Mouse (Mus musculus): ENCODE data around the gene E130114P18Rik. TPM values are rescaled to one million over a fixed set of nuclear protein-coding genes. Genes with fewer than 3 reads are reported as not detected.

Gene E130114P18Rik
- total RNA-seq, 2 experiments from 2014 or later, result 5.0 to 5.9 TPM

DNA sequence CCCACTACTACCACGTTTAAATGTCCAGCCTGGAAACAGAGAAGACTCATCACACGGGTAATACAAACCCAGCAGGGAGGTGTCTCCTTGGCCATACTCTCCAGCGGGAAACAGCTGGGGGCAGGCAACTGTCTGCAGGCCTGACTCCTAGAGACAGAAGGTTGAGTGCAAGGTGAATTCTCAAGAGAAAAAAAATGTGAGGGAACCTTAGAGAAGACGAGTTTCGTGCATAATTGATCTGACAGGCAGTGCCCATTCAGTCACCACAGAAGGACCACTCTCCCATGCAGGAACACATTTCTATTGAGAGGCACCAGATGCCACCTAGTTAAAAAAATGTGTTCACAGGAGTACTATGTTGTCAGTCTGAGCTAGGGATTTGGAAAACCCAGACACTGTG lies 105.4 kb downstream of the E130114P18Rik start:
- intact Hi-C loops (cut with DNase I), result no loop called here

DNA sequence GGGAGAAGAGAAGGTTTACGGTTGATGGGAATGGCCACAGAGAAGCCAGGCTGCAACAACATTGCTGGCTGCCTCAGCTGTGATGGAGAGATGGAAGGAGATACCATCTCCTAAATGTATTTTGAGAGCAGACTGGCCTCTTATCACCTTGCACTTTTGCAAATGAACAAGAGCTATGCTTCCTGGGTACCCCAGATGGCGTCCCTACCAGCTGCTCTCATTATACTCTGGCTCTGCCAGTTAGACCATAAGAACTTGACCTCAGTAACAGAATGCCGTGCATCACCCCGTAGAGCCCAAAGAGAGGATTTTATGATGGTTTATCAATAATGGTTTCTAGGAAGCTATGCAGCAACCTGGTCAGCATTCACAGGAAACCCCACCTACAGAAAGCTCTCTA lies 106.0 kb downstream of the E130114P18Rik start:
- intact Hi-C loops (cut with DNase I), result no loop called here

More for the DNA sequence above, 105.4 kb downstream of the E130114P18Rik start:
- no peak for DNase-seq (ENCODE audit: low spot score in 2 of 2)

DNA sequence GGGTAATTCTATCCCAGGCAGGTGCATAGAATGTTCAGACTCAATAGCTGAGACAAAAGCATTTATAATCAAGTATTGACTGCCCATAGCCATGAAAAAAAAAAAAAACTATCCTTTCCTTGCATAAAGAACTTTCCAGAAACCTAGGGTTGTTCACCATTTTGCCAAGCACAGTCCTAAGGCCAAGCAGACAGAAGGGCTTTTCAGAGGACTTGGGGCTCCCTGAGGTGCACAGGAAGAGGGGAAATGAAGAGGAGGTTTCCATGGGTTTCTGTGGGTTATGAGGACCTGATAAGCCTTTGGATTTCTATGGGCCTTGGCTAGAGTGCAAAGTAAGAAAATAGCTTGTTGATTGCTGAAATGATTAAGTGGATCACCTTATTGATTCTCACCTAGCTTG lies 107.5 kb downstream of the E130114P18Rik start:
- DNase-seq (ENCODE audit: low spot score in 2 of 2), result no peak
- intact Hi-C loops (cut with DNase I), result no loop called here

More for the DNA sequence above, 106.0 kb downstream of the E130114P18Rik start:
- no peak for DNase-seq (ENCODE audit: low spot score in 2 of 2)

DNA sequence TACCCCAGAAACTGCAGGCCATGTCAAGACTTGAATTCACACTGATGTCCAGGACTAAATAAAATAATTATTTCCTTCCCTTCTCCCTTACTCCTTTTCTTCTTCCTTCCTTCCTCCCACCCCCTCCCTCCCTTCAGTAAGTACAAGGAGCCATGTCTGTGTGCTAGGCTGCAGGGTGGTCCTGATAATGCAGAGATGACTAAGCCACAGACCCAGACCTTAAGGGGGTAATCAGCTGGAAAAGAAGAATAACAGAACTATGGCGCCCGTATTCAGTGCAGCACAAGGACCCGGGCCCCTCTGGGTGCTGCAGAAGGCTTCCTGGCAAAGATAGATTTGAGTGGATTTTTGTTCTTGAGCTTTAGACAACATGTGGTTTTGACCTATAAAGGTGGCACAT lies 108.1 kb downstream of the E130114P18Rik start:
- intact Hi-C loops (cut with DNase I), result no loop called here

DNA sequence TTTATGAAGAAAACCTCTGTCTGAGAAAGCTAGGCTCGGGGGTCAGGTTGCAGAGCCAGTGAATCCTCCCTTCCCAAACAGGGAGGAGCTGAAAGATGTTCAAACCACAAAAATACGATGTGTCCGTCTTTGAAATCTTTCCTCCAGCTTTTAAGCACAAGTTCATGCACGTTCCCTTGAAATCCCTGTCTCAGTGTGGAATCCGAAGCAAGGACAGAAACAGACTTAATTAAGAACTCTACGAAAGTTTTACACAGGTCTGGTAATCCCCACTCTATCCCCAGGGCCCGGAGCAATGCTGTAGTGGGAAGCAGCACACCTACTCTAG lies 112.5 kb downstream of the E130114P18Rik start:
- intact Hi-C loops (cut with DNase I), result no loop called here
- DNase-seq (ENCODE audit: low spot score in 2 of 2), result no peak

More for the DNA sequence above, 108.1 kb downstream of the E130114P18Rik start:
- DNase-seq (ENCODE audit: low spot score in 2 of 2), result no peak

DNA sequence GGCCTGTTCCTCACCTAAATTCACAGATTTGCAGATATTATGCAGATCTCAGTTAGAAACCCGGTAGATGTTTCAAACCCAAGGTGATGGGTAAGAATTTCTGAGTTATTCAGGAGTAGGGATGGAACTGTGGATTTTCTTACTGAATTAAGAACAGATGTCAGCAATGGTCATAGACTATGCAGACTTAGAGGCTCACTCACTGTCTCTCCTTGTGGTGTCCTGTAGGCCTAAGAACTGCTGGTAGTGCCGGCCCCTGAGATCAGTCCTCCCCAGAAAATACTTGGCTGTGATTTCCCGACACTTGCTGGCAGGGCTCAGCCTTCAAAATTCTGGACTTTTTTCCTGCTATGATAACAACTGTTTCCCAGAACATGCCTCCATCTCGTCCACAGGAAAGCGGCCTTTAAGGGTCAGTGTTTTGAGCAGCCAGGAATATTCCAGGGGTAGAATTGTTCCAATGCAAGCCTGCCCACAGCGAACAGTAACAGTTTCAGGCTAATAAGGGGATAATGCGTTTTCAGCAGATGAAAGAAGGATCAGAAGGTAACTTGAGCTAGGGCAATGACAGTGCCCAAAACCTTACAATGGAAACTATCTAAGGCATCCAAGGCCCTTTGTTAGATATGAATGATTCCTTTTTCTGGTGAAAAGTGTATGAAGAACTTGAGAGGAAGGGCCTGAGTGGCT lies 113.0 kb downstream of the E130114P18Rik start:
- intact Hi-C loops (cut with DNase I), result no loop called here
- DNase-seq (ENCODE audit: low spot score in 2 of 2), result no peak

DNA sequence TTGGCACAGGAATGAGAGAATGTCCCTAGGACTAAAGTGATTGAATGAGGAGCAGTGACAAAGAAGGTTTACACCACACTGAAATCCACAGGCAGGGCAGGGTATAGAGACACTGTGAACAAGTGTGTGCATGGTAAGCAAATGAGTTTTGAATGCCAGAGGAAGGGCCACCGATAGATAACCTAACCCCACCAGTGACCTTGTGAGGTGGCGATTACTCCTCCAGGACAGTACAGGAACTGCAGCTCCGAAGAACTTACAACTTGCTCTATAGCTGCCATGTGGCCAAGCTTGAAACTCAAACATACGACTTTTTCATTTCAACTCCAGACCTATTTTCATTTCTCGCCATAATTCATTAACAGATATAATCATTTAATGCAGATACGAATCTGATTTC lies 114.0 kb downstream of the E130114P18Rik start:
- no peak for DNase-seq (ENCODE audit: low spot score in 2 of 2)
- intact Hi-C loops (cut with DNase I), result no loop called here

DNA sequence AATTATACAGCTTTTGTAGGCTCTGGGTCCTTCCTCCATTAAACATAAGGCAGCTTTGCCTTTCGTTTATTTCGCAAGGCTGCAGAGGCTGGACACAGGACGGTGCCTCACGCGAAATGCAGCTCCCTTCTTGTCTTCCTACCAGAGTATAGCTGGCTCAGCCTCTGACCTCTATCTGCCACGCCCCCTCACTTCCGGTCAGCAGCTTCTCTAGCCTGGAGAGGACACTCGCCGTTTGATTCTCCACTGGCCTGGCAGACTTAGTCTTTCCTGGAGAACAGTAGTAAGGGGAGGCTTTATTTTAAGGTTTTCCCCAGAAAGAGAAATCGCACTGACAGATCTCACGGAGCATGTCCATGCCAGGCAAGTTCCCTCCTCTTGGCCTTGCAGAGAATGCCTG lies 115.0 kb downstream of the E130114P18Rik start:
- DNase-seq (ENCODE audit: low spot score in 2 of 2), result no peak

DNA sequence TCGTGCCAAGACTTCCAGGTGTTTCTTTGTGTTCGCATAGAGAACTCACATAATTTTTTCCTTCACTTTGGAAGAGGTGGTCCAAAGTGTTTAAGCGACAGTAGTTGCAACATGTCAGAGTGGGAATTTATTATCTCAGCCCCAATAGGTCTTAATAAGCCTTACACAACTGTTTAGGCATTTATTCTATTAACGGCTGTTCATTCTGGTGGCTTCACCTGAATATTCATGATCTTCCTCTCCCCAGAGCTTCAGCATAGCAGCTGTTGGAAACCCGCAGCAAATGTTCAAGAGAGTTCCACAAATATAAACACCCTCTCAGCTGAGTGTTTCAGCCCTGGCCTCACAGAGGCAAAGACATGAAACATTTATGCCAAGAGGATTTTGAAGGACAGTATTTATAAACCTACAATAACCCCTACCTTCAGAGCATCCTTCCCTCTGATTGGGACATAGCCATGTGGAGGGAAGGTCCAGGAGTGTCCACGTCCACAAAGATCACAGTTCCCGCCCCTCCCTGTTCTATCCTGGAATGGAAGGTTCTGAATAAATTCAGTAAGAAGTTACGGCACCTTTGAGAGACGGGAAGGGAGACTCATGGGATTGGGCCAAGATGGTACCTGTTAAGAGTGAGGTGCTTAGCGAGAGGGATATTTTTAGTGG lies 116.1 kb downstream of the E130114P18Rik start:
- no peak for DNase-seq (ENCODE audit: low spot score in 2 of 2)
- intact Hi-C loops (cut with DNase I), result no loop called here

More for the DNA sequence above, 115.0 kb downstream of the E130114P18Rik start:
- intact Hi-C loops (cut with DNase I), result no loop called here

DNA sequence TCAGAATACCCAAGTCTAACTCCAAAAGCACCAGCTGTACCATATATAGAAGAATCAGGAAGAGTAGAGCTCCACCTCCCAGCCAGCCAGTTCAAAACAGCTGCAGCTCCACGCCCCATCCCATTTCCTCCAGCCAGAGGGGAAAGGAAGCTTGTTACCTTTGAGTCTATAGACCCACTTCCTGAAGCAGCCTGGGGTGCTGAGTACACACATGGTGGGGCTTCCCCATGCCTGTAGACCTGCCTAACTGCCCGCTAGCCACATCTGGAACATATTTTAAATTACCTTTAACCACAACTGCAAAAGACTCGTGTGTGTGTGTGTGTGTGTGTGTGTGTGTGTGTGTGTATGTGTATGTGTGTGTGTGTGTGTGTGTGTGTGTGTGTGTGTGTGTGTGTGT lies 120.3 kb downstream of the E130114P18Rik start:
- no peak for DNase-seq (ENCODE audit: low spot score in 2 of 2)
- intact Hi-C loops (cut with DNase I), result no loop called here

DNA sequence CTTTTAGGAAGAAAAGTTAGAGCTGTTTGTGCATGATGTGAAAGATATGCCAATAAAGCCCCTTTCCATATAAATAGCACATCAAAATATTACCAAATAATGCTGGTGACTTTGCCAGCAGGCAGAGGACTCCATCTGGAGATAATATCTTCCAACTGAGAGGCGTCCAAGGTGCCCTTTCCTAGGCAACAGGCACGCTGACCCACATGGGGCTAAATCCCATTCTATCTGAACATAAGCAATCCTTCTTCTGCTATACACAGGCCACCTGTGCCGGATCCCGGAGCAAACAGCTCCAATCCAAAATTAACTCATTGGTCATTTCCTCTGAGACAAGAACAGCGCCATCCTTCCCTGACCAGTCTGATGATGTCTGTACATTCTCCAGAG lies 128.3 kb downstream of the E130114P18Rik start:
- no peak for DNase-seq (ENCODE audit: low spot score in 2 of 2)
- intact Hi-C loops (cut with DNase I), result no loop called here

DNA sequence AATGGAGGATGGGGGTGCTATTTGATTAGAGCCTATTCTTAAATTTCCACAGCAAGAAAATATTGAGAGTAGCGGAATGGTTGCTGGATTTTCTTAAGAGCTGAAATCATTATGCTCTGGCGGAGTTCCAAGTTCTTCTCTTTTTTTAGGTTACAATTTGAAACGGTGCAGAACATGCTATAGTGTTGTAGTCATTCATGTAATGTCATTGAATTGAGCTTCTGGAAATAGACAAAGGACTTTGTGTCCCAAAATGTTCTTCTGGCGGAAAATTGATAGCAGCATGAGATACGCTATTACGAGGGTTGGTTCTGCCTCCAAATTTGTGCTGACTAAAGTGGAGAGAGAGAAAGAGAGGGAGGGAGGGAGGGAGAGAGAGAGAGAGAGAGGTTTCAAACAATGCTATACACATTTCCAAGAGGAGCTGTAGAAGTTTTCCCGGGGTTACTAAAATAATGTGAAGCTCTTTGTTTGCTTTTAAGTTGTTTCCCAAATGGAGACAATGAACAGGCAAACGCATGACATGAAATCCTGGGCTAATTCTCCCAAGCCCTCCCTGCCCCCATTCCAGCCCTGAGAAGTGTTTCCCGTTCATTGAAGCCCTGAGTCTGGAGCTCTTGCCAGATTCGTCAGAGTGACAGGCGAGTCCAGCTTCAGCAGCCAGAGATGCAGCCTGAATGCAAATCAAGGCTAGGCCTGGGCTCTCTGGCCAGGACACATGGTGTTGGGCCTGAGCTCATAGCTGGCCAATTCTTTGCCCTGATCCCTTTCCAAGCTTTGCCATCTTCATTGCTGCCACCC lies 128.9 kb downstream of the E130114P18Rik start:
- peak; percentile 55 to 65 for DNase-seq (ENCODE audit: low spot score in 2 of 2)
- intact Hi-C loops (cut with DNase I), result no loop called here

DNA sequence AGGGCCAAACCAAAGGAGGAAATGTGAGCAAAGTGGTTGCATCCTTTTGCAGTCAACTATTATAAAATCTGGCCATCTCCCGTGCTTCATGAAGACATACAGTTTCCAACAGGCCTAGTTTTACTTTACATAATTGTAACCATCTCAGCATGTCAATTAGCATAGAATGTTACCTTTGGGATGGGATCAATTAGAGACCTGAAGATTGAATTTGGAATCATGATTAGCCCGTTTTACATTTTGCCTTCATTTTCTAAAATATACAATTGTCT lies 129.5 kb downstream of the E130114P18Rik start:
- intact Hi-C loops (cut with DNase I), result no loop called here
- no peak for DNase-seq (ENCODE audit: low spot score in 2 of 2)

DNA sequence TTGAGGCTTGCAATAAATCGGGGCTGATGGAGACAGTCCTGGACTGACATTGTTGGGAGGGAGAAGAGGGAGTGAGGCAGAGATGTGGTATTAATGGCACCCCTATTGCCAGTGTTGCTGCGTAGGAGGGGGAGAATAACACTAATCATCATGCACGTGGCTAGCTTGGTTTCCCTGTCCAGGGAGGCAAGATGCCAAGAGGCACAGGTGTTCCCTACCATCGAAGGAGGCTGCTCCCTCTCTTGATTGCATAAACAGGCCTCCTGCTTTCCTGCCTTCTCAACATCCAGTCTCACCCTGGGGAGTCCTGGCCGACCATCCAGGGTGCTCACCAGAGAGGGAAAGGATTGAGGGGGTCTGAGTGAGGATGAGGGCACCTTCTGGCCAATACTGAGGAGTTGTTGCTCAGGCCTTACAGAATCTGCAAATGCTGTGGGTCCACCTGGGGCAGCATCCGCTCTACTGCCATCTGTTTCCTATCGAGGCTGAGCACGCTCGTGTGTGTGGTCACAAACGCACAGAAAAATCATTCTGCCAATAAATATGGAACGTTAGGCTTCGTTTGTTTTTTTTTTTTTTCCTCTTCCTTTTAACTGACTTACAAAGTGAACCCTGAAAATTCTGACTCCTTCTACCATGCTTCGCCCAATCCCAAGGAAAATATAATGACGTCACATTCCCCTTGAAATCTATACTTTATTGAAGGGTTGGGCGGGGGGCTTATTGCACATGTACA lies 130.0 kb downstream of the E130114P18Rik start:
- peak in 1 of 2 experiments; percentile 28 for DNase-seq (ENCODE audit: low spot score in 2 of 2)
- intact Hi-C loops (cut with DNase I), result no loop called here

DNA sequence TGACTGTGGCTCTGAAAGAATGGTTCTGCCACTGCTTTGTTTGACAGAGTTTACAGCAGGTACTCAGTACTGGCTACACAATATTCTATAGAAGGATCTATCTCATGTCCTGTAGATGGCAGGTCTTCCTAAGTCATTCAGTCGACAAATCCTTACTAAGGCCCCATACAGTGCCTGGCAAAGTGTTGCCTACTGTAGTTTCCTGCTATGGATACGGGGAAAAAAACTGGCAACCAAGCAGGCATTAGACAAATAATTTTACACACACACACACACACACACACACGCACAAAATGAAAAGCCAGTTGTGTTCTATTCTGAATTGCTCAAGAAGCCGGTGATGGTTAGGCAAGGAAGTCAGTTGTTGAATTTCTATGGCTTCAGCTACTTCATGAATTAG lies 130.6 kb downstream of the E130114P18Rik start:
- intact Hi-C loops (cut with DNase I), result no loop called here
- DNase-seq (ENCODE audit: low spot score in 2 of 2), result no peak

DNA sequence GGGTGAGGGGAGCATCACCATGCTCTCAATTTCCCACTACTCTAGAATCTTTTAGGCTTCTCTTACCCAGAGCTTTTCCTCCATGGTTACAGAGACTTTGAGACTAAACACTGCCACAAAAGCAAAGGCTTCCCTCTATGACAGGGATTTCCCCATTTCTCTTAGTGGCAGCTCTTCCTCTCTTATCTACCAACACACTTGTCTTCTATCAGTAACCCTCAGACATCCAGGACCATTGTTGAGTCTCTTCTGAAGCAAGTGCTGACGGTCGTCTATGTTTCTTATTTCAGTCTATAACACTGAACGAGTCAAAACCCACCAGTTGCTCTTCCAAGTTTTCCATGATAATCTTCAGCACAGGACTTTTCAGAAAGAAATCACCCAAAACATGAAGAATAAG lies 137.5 kb downstream of the E130114P18Rik start:
- no peak for DNase-seq (ENCODE audit: low spot score in 2 of 2)
- intact Hi-C loops (cut with DNase I), result no loop called here

DNA sequence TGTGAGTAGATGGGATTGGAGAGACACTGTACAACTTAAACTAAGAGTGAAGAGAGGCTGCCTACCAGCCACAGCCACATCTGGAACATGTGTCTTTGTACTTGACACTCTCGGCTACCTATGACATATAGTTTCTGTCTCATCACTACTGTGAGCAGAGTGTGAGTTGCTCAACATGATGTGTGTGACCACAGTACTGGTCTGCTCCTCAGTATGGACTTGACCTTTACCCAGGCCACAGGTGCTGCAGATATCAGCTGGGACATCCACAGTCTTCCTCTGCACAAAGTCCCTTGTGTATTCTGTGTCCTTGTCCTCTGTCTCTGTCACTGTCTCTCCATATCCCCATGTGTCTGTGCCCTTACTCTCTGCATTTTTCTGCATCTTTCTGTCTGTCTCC lies 141.3 kb downstream of the E130114P18Rik start:
- no peak for DNase-seq (ENCODE audit: low spot score in 2 of 2)

DNA sequence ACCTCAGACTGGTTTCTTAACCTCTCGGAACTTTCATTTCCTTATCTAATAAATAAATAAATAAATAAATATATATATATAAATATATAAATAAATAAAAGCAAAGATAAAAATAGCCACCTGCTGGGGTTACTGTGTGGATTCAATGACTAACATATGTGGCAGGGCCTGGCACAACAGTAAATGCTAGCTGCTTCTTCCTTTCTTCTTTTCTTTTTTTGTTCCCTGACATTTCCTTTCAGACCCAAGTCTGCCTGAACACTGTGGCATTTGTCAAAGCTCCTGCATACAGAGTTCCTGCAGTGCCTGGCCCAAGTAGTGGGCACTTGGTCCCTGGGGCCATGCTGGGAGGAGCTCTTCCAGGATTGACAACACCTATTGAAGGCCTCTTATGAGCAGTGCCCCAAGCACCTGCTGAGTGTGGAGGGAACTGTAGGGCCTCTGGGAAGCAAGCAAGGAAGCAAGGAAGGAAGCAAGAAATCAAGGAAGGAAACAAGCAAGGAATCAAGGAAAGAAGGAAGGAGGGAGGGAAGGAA lies 142.1 kb downstream of the E130114P18Rik start:
- intact Hi-C loops (cut with DNase I), result no loop called here
- DNase-seq (ENCODE audit: low spot score in 2 of 2), result no peak

More for the DNA sequence above, 141.3 kb downstream of the E130114P18Rik start:
- intact Hi-C loops (cut with DNase I), result no loop called here

DNA sequence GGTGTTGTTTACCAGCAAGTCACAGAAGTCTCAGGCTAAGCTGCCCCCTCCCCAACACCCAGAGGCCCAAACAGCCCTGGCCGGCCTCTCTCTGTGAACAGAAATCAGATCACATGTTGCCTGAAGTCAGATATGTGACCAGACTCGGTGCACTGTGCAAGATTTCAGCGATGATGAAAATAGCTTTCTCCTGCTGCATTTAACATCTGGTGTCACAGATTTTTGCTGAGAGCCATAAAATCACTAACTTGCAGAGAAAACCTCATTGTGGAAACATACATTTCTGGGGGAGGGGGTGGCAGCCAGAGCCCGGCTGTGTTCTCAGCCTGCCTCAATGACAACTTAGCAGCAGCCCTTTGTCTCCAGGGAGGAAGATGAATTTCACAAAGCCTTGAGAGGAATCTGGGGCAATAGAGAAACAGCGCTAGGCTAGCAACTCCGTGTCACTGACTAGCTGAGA lies 142.6 kb downstream of the E130114P18Rik start:
- intact Hi-C loops (cut with DNase I), result no loop called here
- DNase-seq (ENCODE audit: low spot score in 2 of 2), result peak in 1 of 2 experiments; percentile 11

All from left cerebral cortex, postnatal 36 days (tissue).